Mouse (Mus musculus) G1E (cell line): ENCODE measurements around the gene Smc5. TPM values are rescaled to one million over a fixed set of nuclear protein-coding genes. Genes with fewer than 3 reads are reported as not detected.

Experiments
- ATAC-seq: 2 replicates; pipeline ENCODE4 v1.8.0; 2016; ENCODE audit warnings: mild to moderate bottlenecking; ENCODE audit not compliant: insufficient number of reproducible peaks, poor library complexity, low FRiP score, severe bottlenecking; ENCODE audit errors: extremely low read depth
- DNase-seq: peaks from one replicate; pipeline ENCODE4 v3.0.0; 2012; ENCODE audit warnings: low spot score
- H3K27me3 ChIP-seq: 2 replicates; pipeline ENCODE4 v1.6.1; 2012; ENCODE audit warnings: mild to moderate bottlenecking, low read length, inconsistent platforms; ENCODE audit not compliant: insufficient read depth
- H3K36me3 ChIP-seq: replicated peaks from 2 replicates; pipeline ENCODE3; 2012; ENCODE audit warnings: mild to moderate bottlenecking, inconsistent platforms
- H3K4me1 ChIP-seq: 2 replicates; pipeline ENCODE4 v1.6.1; 2012; ENCODE audit warnings: low read depth, low read length, inconsistent platforms, mixed read lengths; ENCODE audit not compliant: insufficient read depth
- H3K4me3 ChIP-seq: 2 replicates; pipeline ENCODE4 v1.5.1; 2012; ENCODE audit warnings: low read depth, mild to moderate bottlenecking, inconsistent platforms, low read length, moderate library complexity, mixed read lengths
- H3K9me3 ChIP-seq: replicated peaks from 2 replicates; pipeline ENCODE4 v1.6.1; 2012; ENCODE audit warnings: inconsistent platforms
- CTCF ChIP-seq: IDR thresholded peaks from 2 replicates; pipeline ENCODE4 v1.5.1; 2012; ENCODE audit warnings: low read depth, low read length, inconsistent platforms, mixed read lengths
- GATA1 ChIP-seq: IDR thresholded peaks from 2 replicates; pipeline ENCODE4 v1.6.1; 2012; ENCODE audit warnings: borderline replicate concordance, low read length, inconsistent platforms, mixed read lengths
- GATA2 ChIP-seq: IDR thresholded peaks from 2 replicates; pipeline ENCODE4 v1.6.1; 2012; ENCODE audit warnings: low read depth, low read length, inconsistent platforms, borderline replicate concordance
- POLR2AphosphoS5 ChIP-seq: IDR thresholded peaks from 2 replicates; pipeline ENCODE4 v1.6.1; 2012; ENCODE audit warnings: low read depth, low read length, inconsistent platforms; ENCODE audit not compliant: insufficient replicate concordance
- TAL1 ChIP-seq: conservative IDR thresholded peaks from 2 replicates; pipeline ENCODE4 v1.6.1; 2012; ENCODE audit warnings: low read depth, low read length, inconsistent platforms, mixed read lengths
- polyA plus RNA-seq: library from polyadenylated mRNA; stranded (reverse); fragments of >175 nt; gene quantifications from 2 replicates; pipeline ENCODE4 v1.2.3, GENCODE M21; 2012
- total RNA-seq, 2 experiments: library from RNA; stranded (forward) in 1 of 2; stranded (reverse) in 1 of 2; fragments of 200-1000 nt in 1 of 2; fragments of >200 nt in 1 of 2; fragmentation: Nextera tagmentation in 1 of 2; gene quantifications; 2 replicates each; pipeline ENCODE4 v1.2.3; 2014 to 2017

Smc5 gene
- total and polyA plus RNA-seq, 3 experiments, result 11.3 to 241 (median 104) TPM

GRCm38 (mm10) chr19:23183493-23183892 lies 90.2 kb downstream of the Smc5 start:
- TF ChIP-seq GATA2 (no peak), CTCF (no peak), GATA1 (no peak), POLR2AphosphoS5 (no peak), TAL1 (no peak)
- Histone ChIP-seq H3K4me1 (peaks cover 5% of the 10 kb centered on the region), H3K4me3 (no peak overlapping the region), H3K27me3 (no peaks in the 10 kb centered on the region), H3K9me3 (no peaks in the 10 kb centered on the region), H3K36me3 (peaks cover 36% of the 10 kb centered on the region)
- DNase-seq (no peak), ATAC-seq (no peak)

- no peaks in the 10 kb centered on the region for H3K4me1 ChIP-seq
- no peak for DNase-seq
- no peak for ATAC-seq
- no peak overlapping the region for H3K4me3 ChIP-seq
- no peaks in the 10 kb centered on the region for H3K27me3 ChIP-seq
- peaks cover 10% of the 10 kb centered on the region for H3K36me3 ChIP-seq
- no peaks in the 10 kb centered on the region for H3K9me3 ChIP-seq
- TF ChIP-seq POLR2AphosphoS5, result no peak
- no peak for TF ChIP-seq GATA2
- TF ChIP-seq CTCF, result no peak
- TF ChIP-seq GATA1, result no peak
- TF ChIP-seq TAL1, result no peak
Observed at GRCm38 (mm10) chr19:23178533-23178932, 95.2 kb downstream of the Smc5 start.

GRCm38 (mm10) chr19:23175511-23175910 lies 98.2 kb downstream of the Smc5 start:
- Histone ChIP-seq H3K4me3 (no peak overlapping the region), H3K36me3 (peaks cover 2% of the 10 kb centered on the region), H3K4me1 (no peaks in the 10 kb centered on the region), H3K27me3 (no peaks in the 10 kb centered on the region), H3K9me3 (0 out of 2 replicates have a peak, but pooled peaks cover 2% of the 10 kb centered on the region)
- DNase-seq, result no peak
- ATAC-seq, result no peak
- TF ChIP-seq CTCF (no peak), POLR2AphosphoS5 (no peak), TAL1 (no peak), GATA1 (no peak), GATA2 (no peak)

- no peaks in the 10 kb centered on the region for H3K27me3 ChIP-seq
- DNase-seq (no peak), ATAC-seq (no peak)
- H3K4me3 ChIP-seq, result no peak overlapping the region
- TF ChIP-seq TAL1 (no peak), GATA2 (no peak), CTCF (no peak), GATA1 (no peak), POLR2AphosphoS5 (no peak)
- no peaks in the 10 kb centered on the region for H3K4me1 ChIP-seq
- peaks cover 4% of the 10 kb centered on the region; the same call in 1 of the 2 replicates for H3K9me3 ChIP-seq
- peaks cover 6% of the 10 kb centered on the region for H3K36me3 ChIP-seq
Observed at GRCm38 (mm10) chr19:23175090-23175489, 98.6 kb downstream of the Smc5 start.

- ATAC-seq, result no peak
- Histone ChIP-seq H3K27me3 (no peaks in the 10 kb centered on the region), H3K9me3 (peaks cover 9% of the 10 kb centered on the region; the same call in 1 of the 2 replicates), H3K4me3 (no peak overlapping the region), H3K36me3 (peaks cover 36% of the 10 kb centered on the region), H3K4me1 (peaks cover 7% of the 10 kb centered on the region)
- TF ChIP-seq GATA2, result no peak
- no peak for TF ChIP-seq POLR2AphosphoS5
- no peak for TF ChIP-seq CTCF
- TF ChIP-seq TAL1, result no peak
- TF ChIP-seq GATA1, result no peak
- no peak for DNase-seq
Observed at GRCm38 (mm10) chr19:23171136-23171535, 102.6 kb downstream of the Smc5 start.

GRCm38 (mm10) chr19:23170476-23170875 lies 103.2 kb downstream of the Smc5 start:
- Histone ChIP-seq H3K4me3 (no peak overlapping the region), H3K4me1 (peaks cover 7% of the 10 kb centered on the region), H3K27me3 (no peaks in the 10 kb centered on the region), H3K9me3 (peaks cover 9% of the 10 kb centered on the region; the same call in 1 of the 2 replicates), H3K36me3 (peaks cover 43% of the 10 kb centered on the region)
- DNase-seq, result no peak
- no peak for TF ChIP-seq POLR2AphosphoS5
- no peak for TF ChIP-seq GATA1
- TF ChIP-seq TAL1, result no peak
- no peak for TF ChIP-seq GATA2
- TF ChIP-seq CTCF, result no peak
- ATAC-seq, result no peak
